Mouse (Mus musculus) embryonic facial prominence, embryonic 14.5 days (tissue): ENCODE data around the gene Olfr267. TPM values are rescaled to one million over a fixed set of nuclear protein-coding genes. Genes with fewer than 3 reads are reported as not detected.
A peak's percentile ranks its signal among the peaks of the same experiment; 100 is the strongest.

Source experiments
- ATAC-seq: fragments of 200-750 bp; cut with Nextera tagmentation; 2 replicates; pipeline ENCODE4 v1.8.0; 2017; ENCODE audit warnings: low read depth, moderate number of reproducible peaks, moderate TSS enrichment
- DNase-seq: peaks from one replicate; pipeline ENCODE4 v3.0.0-alpha.2; 2015; ENCODE audit warnings: low spot score
- H3K27ac ChIP-seq: fragments of 300-500 bp; sonication (generic); replicated peaks from 2 replicates; pipeline ENCODE4 v1.5.1; 2014; ENCODE audit warnings: low read depth, mild to moderate bottlenecking, low read length, moderate library complexity
- H3K27me3 ChIP-seq: fragments of 300-500 bp; sonication (generic); replicated peaks from 2 replicates; pipeline ENCODE4 v1.6.1; 2014; ENCODE audit warnings: low read length; ENCODE audit not compliant: control insufficient read depth, insufficient read depth
- H3K36me3 ChIP-seq: fragments of 300-500 bp; sonication (generic); 2 replicates; pipeline ENCODE4 v1.6.1; 2014; ENCODE audit warnings: low read length, mixed read lengths; ENCODE audit not compliant: control insufficient read depth, insufficient read depth
- H3K4me1 ChIP-seq: fragments of 300-500 bp; sonication (generic); 2 replicates; pipeline ENCODE4 v1.6.1; 2014; ENCODE audit warnings: antibody characterized with exemption, low read length; ENCODE audit not compliant: control insufficient read depth, insufficient read depth
- H3K4me2 ChIP-seq: fragments of 300-500 bp; sonication (generic); 2 replicates; pipeline ENCODE4 v1.6.1; 2014; ENCODE audit warnings: low read depth, mild to moderate bottlenecking, low read length, moderate library complexity, mixed read lengths
- H3K4me3 ChIP-seq: fragments of 300-500 bp; sonication (generic); 2 replicates; pipeline ENCODE4 v1.5.1; 2014; ENCODE audit warnings: low read depth, mild to moderate bottlenecking, low read length
- H3K9ac ChIP-seq: fragments of 300-500 bp; sonication (generic); 2 replicates; pipeline ENCODE4 v1.6.1; 2014; ENCODE audit warnings: low read depth, mild to moderate bottlenecking, low read length, moderate library complexity, mixed read lengths
- H3K9me3 ChIP-seq: fragments of 300-500 bp; sonication (generic); 2 replicates; pipeline ENCODE4 v1.6.1; 2016; ENCODE audit warnings: low read length; ENCODE audit not compliant: control insufficient read depth
- whole genome bisulfite sequencing: fragments of 180-500 bp; shearing (Covaris S2); extraction: QIAGEN DNeasy Blood & Tissue Kit; methylation state at CpG from one replicate; pipeline ENCODE4 v1.1.7; 2014; 5-methylcytosine and 5-hydroxymethylcytosine counted together
- polyA plus RNA-seq: library from polyadenylated mRNA; unstranded; fragments of >200 nt; fragmentation: Nextera tagmentation; extraction: Ambion mirVana; gene quantifications from 2 replicates; pipeline ENCODE4 v1.2.1, GENCODE M21; 2014

Gene Olfr267
- 0.21 TPM in 1 of 2 replicates, not detected in the other for polyA plus RNA-seq

DNA sequence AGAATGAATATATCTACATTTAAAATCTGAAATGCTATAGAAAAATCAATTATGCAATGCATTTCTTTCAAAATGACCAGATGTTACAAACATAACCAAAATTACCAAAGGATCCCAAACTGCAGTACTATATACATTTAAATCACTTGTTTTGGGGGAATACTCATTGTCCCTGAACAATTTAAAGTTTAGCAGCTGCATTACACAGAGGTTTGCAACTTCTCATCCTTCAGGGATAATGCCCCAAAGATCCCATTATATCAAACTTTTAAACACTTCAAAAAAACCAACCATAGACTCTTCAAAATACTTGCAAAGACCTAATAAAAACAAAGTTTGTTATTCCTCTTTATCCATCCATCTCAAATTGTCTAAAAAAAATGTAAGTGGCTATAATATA lies at the start of gene Olfr267:
Gene Olfr267, minus strand, starts transcription at position 101 of the 400 bp plus-strand sequence.
- Histone ChIP-seq H3K4me1 (no peaks in the 10 kb centered on the region), H3K4me3 (no peak within 1 kb of the TSS), H3K4me2 (no peak within 1 kb of the TSS), H3K27ac (no peak within 1 kb of the TSS), H3K9me3 (no peaks in the 10 kb centered on the region), H3K36me3 (no peaks in the 10 kb centered on the region), H3K9ac (no peak within 1 kb of the TSS), H3K27me3 (no peaks in the 10 kb centered on the region)
- ATAC-seq (no peak), DNase-seq (no peak)

DNA sequence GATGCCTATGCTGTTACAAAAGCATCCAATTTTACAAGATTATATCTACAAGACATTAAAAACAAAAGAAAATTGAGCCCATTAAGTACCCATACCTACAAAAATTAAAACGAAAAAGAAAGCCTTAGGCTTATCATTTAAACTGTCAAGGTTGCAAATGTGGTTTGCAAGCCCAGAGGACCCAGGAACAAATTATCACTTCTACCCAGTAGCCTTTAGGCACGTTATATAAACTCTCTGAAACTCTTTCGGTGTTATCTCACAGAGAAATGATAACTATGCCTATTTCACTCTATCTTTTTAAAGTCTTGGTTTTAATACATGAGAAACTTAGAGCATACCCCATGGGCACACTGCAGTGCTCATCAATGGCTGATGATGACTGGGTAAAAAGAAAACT lies 45.4 kb upstream of the Olfr267 start:
- peaks cover 59% of the 10 kb centered on the region for H3K36me3 ChIP-seq
- H3K4me1 ChIP-seq, result no peaks in the 10 kb centered on the region
- no peak overlapping the region for H3K4me3 ChIP-seq
- no peak overlapping the region for H3K9ac ChIP-seq
- H3K27me3 ChIP-seq, result no peaks in the 10 kb centered on the region
- ATAC-seq, result no peak
- WGBS, result 79% methylated on average over 3 of the region's 3 CpGs
- no peak overlapping the region for H3K4me2 ChIP-seq
- no peaks in the 10 kb centered on the region for H3K9me3 ChIP-seq
- DNase-seq, result no peak
- H3K27ac ChIP-seq, result no peak overlapping the region

DNA sequence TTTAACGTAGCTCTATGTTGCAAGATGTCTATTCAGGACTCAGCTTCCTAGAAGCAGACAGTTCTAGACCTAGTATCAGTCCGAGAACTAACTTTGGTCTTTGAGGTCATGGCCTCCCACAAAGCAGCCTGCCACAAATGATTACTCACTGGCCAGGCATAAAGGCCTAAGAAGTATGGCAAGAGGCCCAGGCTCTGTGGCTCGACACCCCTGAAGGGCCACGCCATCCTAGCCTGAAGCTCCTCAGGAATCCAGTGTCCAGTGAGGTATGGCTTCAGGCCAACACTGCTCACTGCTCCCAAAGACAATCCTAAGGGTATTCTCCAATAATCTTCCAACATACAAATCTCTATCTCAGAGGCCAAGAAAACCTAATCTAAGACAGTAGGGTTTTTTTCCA lies 38.4 kb upstream of the Olfr267 start:
- Histone ChIP-seq H3K27ac (no peak overlapping the region), H3K9me3 (no peaks in the 10 kb centered on the region), H3K27me3 (no peaks in the 10 kb centered on the region), H3K36me3 (peaks cover 65% of the 10 kb centered on the region), H3K4me1 (no peaks in the 10 kb centered on the region), H3K9ac (no peak overlapping the region), H3K4me3 (no peak overlapping the region), H3K4me2 (no peak overlapping the region)
- DNase-seq, result peak; percentile 5
- WGBS, result 83% methylated on average over 4 of the region's 4 CpGs
- ATAC-seq, result no peak

DNA sequence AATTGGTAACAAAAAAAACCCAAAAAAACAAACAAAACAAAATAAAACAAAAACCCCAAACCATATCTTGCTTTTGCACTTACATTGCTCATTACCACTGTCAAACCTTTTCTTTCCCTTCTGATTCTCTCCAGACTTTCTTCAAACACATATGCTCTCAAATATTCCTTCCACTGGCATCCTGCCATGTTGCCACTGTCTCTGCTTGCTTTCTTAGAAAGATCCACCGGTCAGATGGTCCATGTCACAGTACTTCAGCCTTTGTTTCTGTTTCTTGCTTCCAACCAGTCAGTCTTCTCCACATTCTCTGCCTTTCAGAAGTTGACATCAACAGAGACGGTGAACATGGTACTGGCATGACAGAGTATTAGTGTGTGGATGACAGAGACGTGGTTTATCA lies 857 bp downstream of the Olfr267 start:
- Histone ChIP-seq H3K27ac (no peak overlapping the region), H3K9me3 (no peaks in the 10 kb centered on the region), H3K9ac (no peak overlapping the region), H3K4me2 (no peak overlapping the region), H3K36me3 (no peaks in the 10 kb centered on the region), H3K4me3 (no peak overlapping the region), H3K27me3 (no peaks in the 10 kb centered on the region), H3K4me1 (no peaks in the 10 kb centered on the region)
- no peak for ATAC-seq
- WGBS, result 65% methylated on average over 3 of the region's 3 CpGs
- DNase-seq, result peak; percentile 4

GRCm38 (mm10) chr4:58763417-58763816 lies 24.1 kb downstream of the Olfr267 start:
- Histone ChIP-seq H3K4me2 (no peak overlapping the region), H3K27ac (no peak overlapping the region), H3K9ac (no peak overlapping the region), H3K4me3 (no peak overlapping the region), H3K27me3 (no peaks in the 10 kb centered on the region), H3K9me3 (no peaks in the 10 kb centered on the region), H3K4me1 (no peaks in the 10 kb centered on the region), H3K36me3 (no peaks in the 10 kb centered on the region)
- no peak for ATAC-seq
- WGBS, result 67% methylated on average over 3 of the region's 3 CpGs
- peak; percentile 17 for DNase-seq

- ATAC-seq, result peak; percentile 60; the same call in 1 of the 2 replicates
- 37% methylated on average over 2 of the region's 2 CpGs for WGBS
- peak; percentile 54 for DNase-seq
- H3K4me2 ChIP-seq, result peak overlapping the region; percentile 51
- H3K27me3 ChIP-seq, result no peaks in the 10 kb centered on the region
- peak overlapping the region; percentile 23 for H3K4me3 ChIP-seq
- no peaks in the 10 kb centered on the region for H3K9me3 ChIP-seq
- H3K4me1 ChIP-seq, result peaks cover 5% of the 10 kb centered on the region; the same call in 1 of the 2 replicates
- H3K27ac ChIP-seq, result peak overlapping the region; percentile 80
- no peak overlapping the region for H3K9ac ChIP-seq
- H3K36me3 ChIP-seq, result no peaks in the 10 kb centered on the region
Observed at GRCm38 (mm10) chr4:58749510-58749909, 38.0 kb downstream of the Olfr267 start.

DNA sequence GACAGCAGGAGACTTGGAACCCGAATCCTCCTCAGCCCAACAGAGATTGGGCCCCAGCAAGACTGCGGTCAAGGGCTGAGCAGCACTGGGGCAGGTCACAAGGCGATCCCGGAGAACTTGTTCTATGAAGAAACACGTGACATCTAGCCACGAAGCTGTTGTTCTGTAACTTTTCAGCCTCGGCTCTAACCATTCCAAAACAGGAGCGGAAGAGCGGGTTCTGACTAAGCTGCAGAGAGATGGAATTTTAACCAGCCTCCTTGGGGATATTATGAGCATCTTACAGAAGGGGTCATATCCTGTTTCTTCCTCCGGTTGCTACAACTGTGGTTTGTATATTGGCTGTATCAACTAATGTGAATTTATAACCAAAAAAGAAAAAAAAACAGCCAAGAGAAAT lies 38.4 kb downstream of the Olfr267 start:
- H3K9me3 ChIP-seq, result no peaks in the 10 kb centered on the region
- H3K4me1 ChIP-seq, result peaks cover 5% of the 10 kb centered on the region; the same call in 1 of the 2 replicates
- peak; percentile 88 for DNase-seq
- 15% methylated on average over 10 of the region's 10 CpGs for WGBS
- peak overlapping the region; percentile 45; the same call in 1 of the 2 replicates for H3K9ac ChIP-seq
- no peaks in the 10 kb centered on the region for H3K27me3 ChIP-seq
- H3K36me3 ChIP-seq, result no peaks in the 10 kb centered on the region
- peak overlapping the region; percentile 80 for H3K27ac ChIP-seq
- peak overlapping the region; percentile 51 for H3K4me2 ChIP-seq
- peak overlapping the region; percentile 23 for H3K4me3 ChIP-seq
- ATAC-seq, result peak; percentile 83

DNA sequence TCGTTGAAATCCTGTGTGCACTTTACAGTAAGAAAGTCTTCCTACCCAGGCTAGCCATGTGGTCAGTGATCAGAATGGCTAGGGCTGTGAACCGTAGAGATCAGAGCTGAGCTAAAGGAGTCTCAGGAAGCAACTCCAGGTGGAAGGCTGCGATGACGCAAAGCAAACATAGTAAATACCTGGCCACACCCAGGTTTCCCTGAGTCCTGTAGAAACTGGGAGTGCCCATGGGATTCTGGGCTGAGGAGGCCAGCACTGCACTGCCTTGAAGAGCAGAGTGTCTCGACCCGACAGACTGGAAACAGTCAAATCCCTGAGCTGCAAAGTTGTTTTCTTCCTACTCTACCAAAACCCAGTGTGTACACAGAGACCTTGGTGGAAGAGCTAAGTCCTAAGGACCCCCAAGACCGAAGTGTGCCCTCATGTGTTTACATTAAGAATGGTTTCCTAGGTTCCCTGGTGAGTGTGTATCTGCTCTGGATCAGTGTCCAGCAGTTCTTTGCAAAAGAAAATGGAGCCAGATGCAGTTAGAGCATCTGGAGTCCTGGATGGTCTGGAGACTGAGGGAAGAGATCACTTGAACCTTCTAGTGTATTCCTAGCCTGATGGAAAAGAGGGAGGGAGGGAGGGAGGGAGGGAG lies 41.8 kb downstream of the Olfr267 start:
- Histone ChIP-seq H3K27ac (no peak overlapping the region), H3K9ac (no peak overlapping the region), H3K4me3 (no peak overlapping the region), H3K36me3 (no peaks in the 10 kb centered on the region), H3K4me1 (peaks cover 5% of the 10 kb centered on the region; the same call in 1 of the 2 replicates), H3K4me2 (no peak overlapping the region), H3K9me3 (no peaks in the 10 kb centered on the region), H3K27me3 (no peaks in the 10 kb centered on the region)
- WGBS, result 79% methylated on average over 7 of the region's 7 CpGs
- DNase-seq (no peak), ATAC-seq (no peak)
